Mouse (Mus musculus): ENCODE measurements around the gene Prdm16.

The Prdm16 gene

GRCm38 (mm10) chr4:154556418-154556817 lies 80.3 kb downstream of the Prdm16 start:
- no peak for DNase-seq (ENCODE audit: low spot score)

- DNase-seq (ENCODE audit: low spot score) = no peak
Measured at GRCm38 (mm10) chr4:154549961-154550393, 86.7 kb downstream of the Prdm16 start.

DNA sequence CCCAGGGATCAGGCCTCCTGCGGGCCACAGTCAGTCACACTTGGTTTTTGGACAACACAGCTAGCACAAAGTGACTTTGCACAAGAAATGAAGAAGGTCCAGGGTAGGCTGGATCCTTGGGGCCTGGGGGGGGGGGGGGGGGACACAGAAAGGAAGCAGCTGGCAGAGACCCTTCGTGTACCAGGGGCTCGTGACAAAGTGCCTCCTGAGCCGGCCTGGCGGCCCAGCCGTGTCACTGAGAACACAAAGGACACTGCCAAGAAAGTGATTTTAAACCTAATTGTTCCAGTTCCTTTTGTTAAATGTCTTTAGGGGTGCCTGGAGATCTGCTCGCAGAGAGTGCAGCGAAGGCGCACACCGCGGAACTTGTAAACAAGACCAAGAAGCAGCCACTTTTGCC lies 87.2 kb downstream of the Prdm16 start:
- DNase-seq (ENCODE audit: low spot score) = no peak

DNA sequence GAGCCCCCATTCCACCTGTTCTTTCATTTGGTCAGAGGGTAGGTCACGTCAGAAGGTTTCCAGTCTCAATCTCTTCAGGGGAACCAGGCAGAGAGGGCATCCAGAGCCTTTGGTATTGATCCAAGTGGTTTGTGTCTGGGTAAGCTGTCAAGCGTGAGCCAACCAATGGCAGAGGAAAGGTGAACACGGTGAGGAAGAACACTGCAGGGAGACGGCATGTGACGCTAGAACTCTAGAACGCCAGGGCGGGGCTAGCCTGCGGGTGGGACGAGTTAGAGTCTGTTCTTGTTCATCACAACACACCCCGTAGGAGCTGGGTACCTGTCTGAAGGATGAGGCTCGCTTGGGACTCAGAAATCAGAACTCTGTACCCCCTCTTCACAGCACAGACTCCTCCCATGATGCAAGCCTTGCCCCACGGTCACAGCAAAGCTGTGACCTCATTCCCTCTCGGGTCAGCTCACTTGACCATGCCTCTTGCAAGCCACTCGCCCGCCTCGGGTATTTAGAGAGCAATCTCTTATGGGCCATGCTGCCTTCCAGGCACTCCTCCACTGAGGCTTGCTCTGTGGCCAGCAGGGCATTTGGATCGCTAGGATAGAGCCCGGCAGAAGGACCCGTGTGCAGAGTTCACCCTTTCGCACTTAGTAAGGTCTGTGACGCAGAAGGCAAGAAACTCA lies 89.4 kb downstream of the Prdm16 start:
- DNase-seq (ENCODE audit: low spot score) = peak; percentile 47

GRCm38 (mm10) chr4:154545296-154545695 lies 91.4 kb downstream of the Prdm16 start:
- DNase-seq (ENCODE audit: low spot score) = no peak

DNA sequence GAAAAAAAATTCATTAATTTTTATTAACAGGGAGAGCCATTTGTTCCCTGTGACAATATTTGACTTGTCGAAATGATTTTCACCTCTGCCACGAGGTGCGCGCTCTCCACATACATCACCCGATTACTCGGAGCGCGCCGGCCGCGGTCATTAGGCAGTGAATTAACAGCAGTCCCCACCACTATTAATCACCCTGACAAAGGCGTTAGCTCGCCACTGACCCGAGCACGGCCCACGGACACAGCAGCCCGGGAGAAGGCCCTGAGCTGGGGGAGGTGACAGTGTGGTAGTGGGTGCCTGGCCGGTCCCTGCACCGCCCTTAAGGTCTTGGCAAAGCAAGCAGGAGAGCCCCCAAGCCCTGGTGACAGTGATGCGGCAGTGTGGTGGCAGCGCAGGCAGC lies 92.8 kb downstream of the Prdm16 start:
- no peak for DNase-seq (ENCODE audit: low spot score)

- DNase-seq (ENCODE audit: low spot score) = no peak
Measured at GRCm38 (mm10) chr4:154543128-154543527, 93.5 kb downstream of the Prdm16 start.

DNA sequence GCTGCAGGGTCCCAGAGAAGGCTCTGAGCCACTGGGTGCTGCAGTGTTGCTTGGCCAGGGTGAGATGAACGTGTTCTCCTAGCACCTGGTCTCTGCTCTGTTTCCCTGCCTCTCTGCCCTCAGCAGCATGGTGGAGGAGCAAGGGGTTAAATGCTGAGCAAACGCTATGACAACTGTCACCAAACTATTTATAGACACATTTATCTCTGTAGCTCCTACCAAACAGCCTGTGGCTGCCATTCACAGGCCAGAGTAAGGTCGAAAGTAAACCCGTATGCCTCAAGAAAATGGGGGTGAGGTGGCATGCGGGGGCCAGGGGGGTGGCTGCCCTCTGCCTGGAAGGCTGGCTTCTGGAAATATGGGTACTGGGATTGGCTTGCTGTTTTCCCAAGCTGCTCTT lies 94.1 kb downstream of the Prdm16 start:
- no peak for DNase-seq (ENCODE audit: low spot score)

GRCm38 (mm10) chr4:154541632-154542276 lies 94.9 kb downstream of the Prdm16 start:
- DNase-seq (ENCODE audit: low spot score) = no peak

DNA sequence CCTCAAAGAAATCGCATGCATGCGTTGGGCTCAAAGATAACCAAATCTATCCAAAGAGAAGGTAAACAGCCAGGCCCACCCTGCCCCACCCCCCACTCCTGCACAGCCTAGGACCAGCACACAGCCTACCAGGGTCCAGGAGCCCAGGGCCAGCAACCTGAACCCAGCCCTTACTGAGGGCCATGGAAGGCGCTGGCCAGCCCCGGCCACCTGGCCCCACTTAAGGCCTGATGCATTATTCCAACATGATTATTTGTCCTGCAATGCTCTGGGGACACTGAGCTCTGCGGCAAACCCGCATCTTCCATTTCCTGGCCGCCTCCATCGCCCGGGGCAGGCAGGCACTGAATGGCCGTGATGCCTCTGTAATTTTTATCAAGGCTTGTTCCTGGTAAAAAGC lies 96.0 kb downstream of the Prdm16 start:
- no peak for DNase-seq (ENCODE audit: low spot score)

GRCm38 (mm10) chr4:154539703-154540102 lies 97.0 kb downstream of the Prdm16 start:
- DNase-seq (ENCODE audit: low spot score) = no peak

- no peak for DNase-seq (ENCODE audit: low spot score)
Measured at GRCm38 (mm10) chr4:154538727-154539126, 97.9 kb downstream of the Prdm16 start.

DNA sequence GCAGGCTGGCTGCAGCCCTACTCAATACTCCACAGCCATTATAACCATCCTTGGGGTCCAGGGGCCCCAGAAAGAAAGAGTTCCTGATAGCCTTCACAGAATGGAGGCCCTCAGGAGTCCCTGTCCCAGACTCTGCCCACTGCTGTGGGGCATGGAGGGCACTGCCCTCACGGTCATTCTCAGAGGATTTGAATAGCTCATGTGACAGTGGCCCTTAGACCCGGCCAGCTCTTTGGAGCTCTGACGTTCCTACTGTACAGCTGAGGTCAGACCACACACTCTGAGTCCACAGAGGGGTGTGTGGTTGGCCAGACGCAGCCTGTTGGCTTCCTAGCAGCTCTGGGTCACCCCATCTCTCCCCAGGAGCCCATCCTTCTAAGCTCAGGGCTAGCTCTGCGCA lies 100.6 kb downstream of the Prdm16 start:
- DNase-seq (ENCODE audit: low spot score) = no peak

GRCm38 (mm10) chr4:154531368-154531767 lies 105.3 kb downstream of the Prdm16 start:
- no peak for DNase-seq (ENCODE audit: low spot score)

DNA sequence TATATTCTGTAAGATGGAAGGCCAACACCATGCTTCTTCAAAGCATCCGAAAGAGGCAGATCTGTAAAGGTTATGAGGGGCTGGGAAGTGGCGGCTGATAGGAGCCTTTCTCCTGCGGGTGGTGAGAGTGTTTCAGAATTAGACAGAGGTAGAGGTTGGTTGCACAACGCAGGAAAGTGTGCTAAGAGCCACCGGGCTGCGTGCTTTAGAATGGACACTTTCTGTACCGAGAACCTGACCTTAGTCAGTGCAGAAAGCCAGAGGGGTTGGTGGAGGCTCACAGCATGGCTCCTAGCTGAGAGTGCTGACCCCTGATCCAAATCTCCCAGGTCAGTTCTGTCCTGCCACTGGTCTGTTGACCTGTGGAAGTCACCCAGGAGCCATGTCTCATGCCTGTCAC lies 106.3 kb downstream of the Prdm16 start:
- peak; percentile 32 for DNase-seq (ENCODE audit: low spot score)

GRCm38 (mm10) chr4:154527506-154527905 lies 109.2 kb downstream of the Prdm16 start:
- peak; percentile 86 for DNase-seq (ENCODE audit: low spot score)

GRCm38 (mm10) chr4:154526351-154526786 lies 110.3 kb downstream of the Prdm16 start:
- peak; percentile 79 for DNase-seq (ENCODE audit: low spot score)

GRCm38 (mm10) chr4:154523898-154524297 lies 112.8 kb downstream of the Prdm16 start:
- no peak for DNase-seq (ENCODE audit: low spot score)

DNA sequence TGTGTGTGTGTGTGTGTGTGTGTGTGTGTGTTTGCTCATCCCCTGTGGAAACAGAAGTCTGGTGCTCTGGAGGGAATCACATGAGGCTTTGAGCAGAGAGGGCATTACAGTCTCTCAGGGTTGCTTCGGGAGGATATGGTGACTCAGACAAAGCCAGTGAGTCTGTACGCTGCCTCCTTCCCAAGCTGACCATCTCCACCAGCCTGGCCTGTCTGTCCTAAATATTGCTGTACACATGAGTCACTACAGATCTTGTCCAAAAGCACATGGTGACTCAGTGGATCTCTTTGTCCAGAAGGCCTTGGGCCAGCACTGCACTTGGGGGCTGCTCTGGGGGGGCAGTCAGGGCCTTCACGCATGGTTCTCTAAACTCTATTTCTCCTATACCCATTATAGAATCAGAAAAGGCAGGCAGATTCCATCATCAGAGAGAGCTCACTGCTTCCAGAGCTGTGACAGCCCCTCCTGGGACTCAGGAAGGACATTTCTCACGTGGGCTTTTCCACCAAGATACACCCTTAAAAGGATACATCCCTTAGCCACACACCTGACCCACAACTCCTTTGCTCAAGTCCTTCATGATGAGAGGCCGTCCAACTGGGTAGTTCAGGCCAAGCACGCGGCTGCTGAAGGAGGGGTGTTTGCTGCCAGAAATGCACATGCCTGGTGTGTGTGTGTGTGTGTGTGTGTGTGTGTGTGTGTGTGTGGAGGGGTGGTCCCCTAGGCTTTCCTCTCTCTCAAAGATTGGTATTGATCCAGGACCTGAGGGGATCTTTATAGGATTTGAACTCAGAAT lies 114.6 kb downstream of the Prdm16 start:
- peak; percentile 40 for DNase-seq (ENCODE audit: low spot score)

DNA sequence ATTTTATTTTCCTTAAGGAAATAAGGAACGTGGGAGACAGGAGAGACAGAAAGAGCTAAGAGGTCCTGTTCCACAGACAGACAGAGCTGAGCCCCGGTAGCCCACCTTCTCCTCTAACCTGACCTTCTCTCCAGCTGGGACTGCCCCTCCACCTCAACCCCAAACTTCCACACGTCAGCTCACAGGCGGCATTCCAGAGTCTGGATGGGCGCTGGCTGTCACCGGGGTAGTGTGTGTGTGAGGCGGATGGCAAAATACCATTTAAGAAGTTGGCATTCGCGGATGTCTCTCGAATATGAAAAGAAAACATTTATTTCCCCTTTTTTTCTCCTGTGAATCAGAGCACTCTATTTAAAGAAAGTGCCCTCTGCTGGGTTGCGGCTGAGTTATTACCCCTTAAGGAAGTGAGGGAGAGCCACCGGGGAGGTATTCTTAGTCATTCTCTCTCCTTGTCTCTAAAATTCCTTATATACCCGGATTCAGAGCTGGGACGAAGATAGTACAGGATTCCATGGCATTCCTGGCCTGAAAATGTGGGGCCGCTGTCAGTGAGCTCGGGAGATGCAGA lies 117.1 kb downstream of the Prdm16 start:
- DNase-seq (ENCODE audit: low spot score) = no peak

DNA sequence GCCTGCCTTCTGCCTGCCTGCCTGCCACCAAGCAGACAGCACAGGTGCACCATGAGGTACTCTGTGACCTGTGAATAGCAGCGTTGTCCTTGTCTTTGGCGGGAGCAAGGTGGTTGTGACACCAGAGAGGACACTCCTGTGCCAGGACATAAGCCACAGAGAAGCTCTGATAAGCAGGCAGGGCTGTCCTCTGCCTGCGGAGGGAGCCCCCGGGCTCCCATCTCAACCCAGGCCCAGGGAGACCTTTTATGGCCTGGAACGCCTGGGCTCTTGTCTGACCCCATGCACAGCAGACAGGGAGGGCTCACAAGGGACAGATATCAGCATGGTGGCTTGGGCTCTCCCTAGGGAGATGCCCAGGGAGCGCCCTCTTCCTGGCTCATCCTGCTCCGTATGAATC lies 118.7 kb downstream of the Prdm16 start:
- DNase-seq (ENCODE audit: low spot score) = no peak

GRCm38 (mm10) chr4:154516470-154516869 lies 120.2 kb downstream of the Prdm16 start:
- no peak for DNase-seq (ENCODE audit: low spot score)

- no peak for DNase-seq (ENCODE audit: low spot score)
Measured at GRCm38 (mm10) chr4:154513664-154514063, 123.0 kb downstream of the Prdm16 start.
